Mouse (Mus musculus): ENCODE data around the gene Atp1b3. TPM values are rescaled to one million over a fixed set of nuclear protein-coding genes. Genes with fewer than 3 reads are reported as not detected.

Gene Atp1b3
- polyA plus RNA-seq, 1 experiment from 2014 or later: 169 TPM

Other genes starting within 250 kb of the Atp1b3 start
- gene Gk5, start 245.1 kb downstream of the Atp1b3 start, polyA plus RNA-seq (2014; fragmentation: Nextera tagmentation; extraction: Ambion mirVana): 2.7 and 3.9 TPM in 2 replicates
- 70.5 and 81.4 TPM in 2 replicates for gene Tfdp2, start 168.2 kb downstream of the Atp1b3 start, polyA plus RNA-seq (2014; fragmentation: Nextera tagmentation; extraction: Ambion mirVana)
- gene Rnf7, start 114.2 kb upstream of the Atp1b3 start, polyA plus RNA-seq (2014; fragmentation: Nextera tagmentation; extraction: Ambion mirVana): 247 and 262 TPM in 2 replicates
- not detected in 2 replicates for gene Gm28729, start 160.8 kb upstream of the Atp1b3 start, polyA plus RNA-seq (2014; fragmentation: Nextera tagmentation; extraction: Ambion mirVana)

Data from forebrain, embryonic 11.5 days (tissue).